Mouse (Mus musculus) monocyte, adult 5-6 weeks (primary cell): ENCODE measurements around the gene Trappc1. TPM values are rescaled to one million over a fixed set of nuclear protein-coding genes. Genes with fewer than 3 reads are reported as not detected.

Experiments
- ATAC-seq: fragments of 153-309, 156-312 bp; replicated peaks from 2 replicates; pipeline ENCODE4 v1.8.0; 2017; ENCODE audit warnings: mild to moderate bottlenecking; ENCODE audit not compliant: low TSS enrichment, insufficient number of reproducible peaks, severe bottlenecking, poor library complexity, low FRiP score
- total RNA-seq: library from RNA; stranded (forward); fragments of 200-1000, 200-491, 200-594 nt; gene quantifications from 3 replicates; pipeline ENCODE4 v1.2.3, GENCODE M21; 2017

Trappc1 gene
- total RNA-seq, 1 experiment from 2014 or later, result 54.4 TPM

- ATAC-seq, result peak; percentile 1; the same call in 1 of the 2 replicates
These were observed 43.3 kb downstream of the Trappc1 start for GRCm38 (mm10) chr11:69366855-69367615.

GRCm38 (mm10) chr11:69367616-69368355 is 44.0 kb downstream of the Trappc1 start:
- peak; percentile 22 for ATAC-seq

- peak; percentile 10; the same call in 1 of the 2 replicates for ATAC-seq
These were observed 44.8 kb downstream of the Trappc1 start for GRCm38 (mm10) chr11:69368356-69369214.

- ATAC-seq, result no peak
These were observed 45.6 kb downstream of the Trappc1 start, which contains the start of gene Chd3 for GRCm38 (mm10) chr11:69369215-69369989. Gene Chd3, minus strand, starts transcription at chr11:69369406.

GRCm38 (mm10) chr11:69369990-69370816 is 46.4 kb downstream of the Trappc1 start:
- ATAC-seq, result no peak

- no peak for ATAC-seq
These were observed 47.0 kb downstream of the Trappc1 start for GRCm38 (mm10) chr11:69370817-69371215.

- ATAC-seq, result no peak
These were observed 47.8 kb downstream of the Trappc1 start for GRCm38 (mm10) chr11:69371601-69372000.

GRCm38 (mm10) chr11:69372056-69372779 is 48.4 kb downstream of the Trappc1 start:
- ATAC-seq, result no peak

GRCm38 (mm10) chr11:69372780-69373170 is 49.0 kb downstream of the Trappc1 start:
- no peak for ATAC-seq

- ATAC-seq, result no peak
These were observed 49.6 kb downstream of the Trappc1 start for GRCm38 (mm10) chr11:69373223-69373965.

Other genes with a start within 250 kb of the Trappc1 start
- gene Vamp2, start 235.5 kb upstream of the Trappc1 start, total RNA-seq, result 13.1 to 89.9 TPM (median 23.6 TPM) in 3 replicates
- gene Per1, start 228.8 kb upstream of the Trappc1 start, total RNA-seq, result 44.9 to 89.7 TPM (median 81.1 TPM) in 3 replicates
- gene Hes7, start 203.6 kb upstream of the Trappc1 start, total RNA-seq, result 0.49 TPM in 1 of 3 replicates, not detected in the others
- not detected in 3 replicates for gene 9130213A22Rik, start 201.4 kb upstream of the Trappc1 start, total RNA-seq
- 0.32 to 0.57 TPM in 2 of 3 replicates, not detected in the other for gene Aloxe3, start 198.1 kb upstream of the Trappc1 start, total RNA-seq
- not detected in 3 replicates for gene Alox12b, start 167.0 kb upstream of the Trappc1 start, total RNA-seq
- 1.4 to 2.3 TPM (median 1.5 TPM) in 3 replicates for gene Alox8, start 126.1 kb upstream of the Trappc1 start, total RNA-seq
- gene Gucy2e, start 86.9 kb upstream of the Trappc1 start, total RNA-seq, result 0.32 TPM in 1 of 3 replicates, not detected in the others
- 5.8 to 26.8 TPM (median 19.1 TPM) in 3 replicates for gene Cntrob, start 205 bp upstream of the Trappc1 start, total RNA-seq
- gene Kcnab3, start 2.3 kb downstream of the Trappc1 start, total RNA-seq, result 2.0 to 2.3 TPM in 2 of 3 replicates, not detected in the other
- gene Rnf227, start 16.5 kb downstream of the Trappc1 start, total RNA-seq, result 1.3 to 3.6 TPM (median 1.5 TPM) in 3 replicates
- 76.7 to 192 TPM (median 86.2 TPM) in 3 replicates for gene Chd3, start 45.4 kb downstream of the Trappc1 start, total RNA-seq
- gene Naa38, start 71.5 kb downstream of the Trappc1 start, total RNA-seq, result 51.4 to 93.3 TPM (median 54.6 TPM) in 3 replicates
- 19.2 to 55.3 TPM (median 20.9 TPM) in 3 replicates for gene Cyb5d1, start 71.7 kb downstream of the Trappc1 start, total RNA-seq
- gene Tmem88, start 74.3 kb downstream of the Trappc1 start, total RNA-seq, result 3.1 to 3.8 TPM in 2 of 3 replicates, not detected in the other
- gene Kdm6b, start 89.7 kb downstream of the Trappc1 start, total RNA-seq, result 14.3 to 27.5 TPM (median 16.8 TPM) in 3 replicates
- gene Dnah2, start 225.1 kb downstream of the Trappc1 start, total RNA-seq, result 1.4 to 6.4 TPM (median 4.7 TPM) in 3 replicates
- gene Efnb3, start 236.2 kb downstream of the Trappc1 start, total RNA-seq, result 0.49 to 0.96 TPM in 2 of 3 replicates, not detected in the other